In the genomic region with DNA sequence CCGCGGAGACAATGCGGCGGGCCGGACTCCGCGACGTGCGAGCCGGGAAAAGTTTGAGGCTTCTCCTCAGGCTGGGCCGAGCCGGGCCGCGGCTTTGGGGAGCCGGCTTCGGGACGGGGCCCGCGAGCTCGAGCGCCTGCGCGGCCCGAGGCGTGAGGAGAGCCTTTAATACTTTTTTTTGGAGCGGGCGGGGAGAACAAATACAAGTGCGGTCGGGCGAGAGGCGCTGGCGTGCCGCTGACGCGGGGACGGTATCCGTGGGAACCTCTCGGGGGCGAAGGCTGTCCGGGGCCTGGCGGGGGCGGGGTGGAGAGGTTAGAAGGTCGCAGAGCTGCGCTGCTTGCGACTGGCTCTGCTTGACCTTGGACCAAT, we compare ENCODE assay signal across 9 mouse cellular contexts.
A peak's percentile ranks its signal among the peaks of the same experiment; 100 is the strongest.
DNase-seq lines count a peak whose midpoint lies in the region; ATAC-seq and TF ChIP-seq lines count a peak whose summit lies in the region.
"Had no signal": no experiment of that assay in that cellular context is flagged by ENCODE, and none has a peak within 500 bp of the region (broad histone marks: within the 10 kb centered on the region; RNA-seq: fewer than 3 reads in every experiment).

No protein-coding gene starts in this region.

- peak overlapping the region; percentile 94 for H3K4me3 ChIP-seq in bone marrow macrophage, adult 2 months (ENCODE audit: insufficient read depth, low read length)
- peak overlapping the region; percentile 67 for H3K4me3 ChIP-seq in embryonic facial prominence, embryonic 15.5 days (replicated peaks)
- peak overlapping the region; percentile 77 for H3K4me3 ChIP-seq in kidney, embryonic 14.5 days (ENCODE audit: low read length)
- peak overlapping the region; percentile 68 for H3K4me3 ChIP-seq in stomach, embryonic 14.5 days (ENCODE audit: low read depth, low read length)

- peak; percentile 68 for ATAC-seq in embryonic facial prominence, embryonic 15.5 days (ENCODE audit: insufficient number of reproducible peaks, low FRiP score, low TSS enrichment, low read depth)
- peak; percentile 68 for ATAC-seq in kidney, embryonic 14.5 days (ENCODE audit: low FRiP score, low TSS enrichment)
- peak; percentile 68 for ATAC-seq in stomach, embryonic 14.5 days (ENCODE audit: insufficient number of reproducible peaks, insufficient read depth, low FRiP score, low read depth)

- TF ChIP-seq POLR2A in bone marrow macrophage, adult 2 months (IDR thresholded peaks at IDR 0.05; ENCODE audit: borderline replicate concordance, low read depth, low read length), result no peak

- no peaks in the 10 kb centered on the region for H3K27me3 ChIP-seq in embryonic facial prominence, embryonic 15.5 days
- no peaks in the 10 kb centered on the region for H3K27me3 ChIP-seq in kidney, embryonic 14.5 days (ENCODE audit: control insufficient read depth, insufficient read depth, low read length)
- H3K27me3 ChIP-seq in stomach, embryonic 14.5 days (ENCODE audit: control insufficient read depth, insufficient read depth, low read length), result no peaks in the 10 kb centered on the region
- H3K27me3 ChIP-seq: CH12.LX had no signal

- DNase-seq in 3T3-L1 (ENCODE audit: low read depth, low spot score) (peak; percentile 75), liver (peak; percentile 86)
- DNase-seq in heart, adult 9 months (ENCODE audit: low spot score in 2 of 2), result peak; percentile 82 to 85
- peak; percentile 33 for DNase-seq in naive thymus-derived CD4-positive, alpha-beta T cell, adult 2 months (ENCODE audit: low read depth)

- no peak for TF ChIP-seq CTCF in bone marrow macrophage, adult 2 months (IDR thresholded peaks at IDR 0.05; ENCODE audit: low read depth, low read length)

- H3K4me2 ChIP-seq in embryonic facial prominence, embryonic 15.5 days (replicated peaks), result peak overlapping the region; percentile 78
- peak overlapping the region; percentile 67 for H3K4me2 ChIP-seq in kidney, embryonic 14.5 days (replicated peaks; ENCODE audit: low read depth, low read length)
- peak overlapping the region; percentile 66 for H3K4me2 ChIP-seq in stomach, embryonic 14.5 days (replicated peaks; ENCODE audit: low read depth, low read length)

- no peaks in the 10 kb centered on the region for H3K9me3 ChIP-seq in embryonic facial prominence, embryonic 15.5 days (replicated peaks)
- no peaks in the 10 kb centered on the region for H3K9me3 ChIP-seq in kidney, embryonic 14.5 days (ENCODE audit: control insufficient read depth, low read length)
- H3K9me3 ChIP-seq in stomach, embryonic 14.5 days (ENCODE audit: control insufficient read depth, low read depth, low read length), result no peaks in the 10 kb centered on the region; the same call in 1 of the 2 replicates

- H3K27ac ChIP-seq in bone marrow macrophage, adult 2 months (ENCODE audit: insufficient read depth, low read depth, low read length), result peak overlapping the region; percentile 55
- peak overlapping the region; percentile 93 for H3K27ac ChIP-seq in embryonic facial prominence, embryonic 15.5 days (replicated peaks)
- peak overlapping the region; percentile 86 for H3K27ac ChIP-seq in kidney, embryonic 14.5 days (ENCODE audit: low read depth, low read length)
- peak overlapping the region; percentile 92 for H3K27ac ChIP-seq in stomach, embryonic 14.5 days (ENCODE audit: low read length)

- peak overlapping the region; percentile 64 for H3K9ac ChIP-seq in embryonic facial prominence, embryonic 15.5 days
- H3K9ac ChIP-seq in kidney, embryonic 14.5 days (ENCODE audit: low read depth, low read length), result peak overlapping the region; percentile 85
- H3K9ac ChIP-seq in stomach, embryonic 14.5 days (replicated peaks; ENCODE audit: low read depth, low read length), result peak overlapping the region; percentile 64

- no peaks in the 10 kb centered on the region for H3K36me3 ChIP-seq in embryonic facial prominence, embryonic 15.5 days
- H3K36me3 ChIP-seq in kidney, embryonic 14.5 days (ENCODE audit: control insufficient read depth, insufficient read depth, low read length), result no peaks in the 10 kb centered on the region
- H3K36me3 ChIP-seq in stomach, embryonic 14.5 days (ENCODE audit: control insufficient read depth, insufficient read depth, low read length), result no peaks in the 10 kb centered on the region

- WGBS in embryonic facial prominence, embryonic 15.5 days, result under 1% methylated on average over 45 of the region's 45 CpGs
- WGBS in kidney, embryonic 14.5 days, result 1% methylated on average over 45 of the region's 45 CpGs
- WGBS in stomach, embryonic 14.5 days, result under 1% methylated on average over 45 of the region's 45 CpGs

- peaks cover 10% of the 10 kb centered on the region for H3K4me1 ChIP-seq in bone marrow macrophage, adult 2 months (ENCODE audit: control insufficient read depth, insufficient read depth, low read length)
- peaks cover 8% of the 10 kb centered on the region for H3K4me1 ChIP-seq in embryonic facial prominence, embryonic 15.5 days
- H3K4me1 ChIP-seq in kidney, embryonic 14.5 days (ENCODE audit: control insufficient read depth, insufficient read depth, low read length), result no peaks in the 10 kb centered on the region
- H3K4me1 ChIP-seq in stomach, embryonic 14.5 days (ENCODE audit: control insufficient read depth, insufficient read depth, low read length), result no peaks in the 10 kb centered on the region

Comparison
In these comparisons a context has a peak if more than half of its experiments do, and no peak if none do; other contexts are left out.
1. Peak in every context shown above with its lines: DNase-seq, ATAC-seq, H3K4me3 ChIP-seq and H3K27ac ChIP-seq.
2. DNase-seq: peak in every context shown above with its lines; median percentile 86 in liver; 84 in heart, adult 9 months; 75 in 3T3-L1; 33 in naive thymus-derived CD4-positive, alpha-beta T cell, adult 2 months.